Mouse (Mus musculus) midbrain, postnatal 0 days (tissue): Measurements from ENCODE around the gene Gm17190. TPM values are rescaled to one million over a fixed set of nuclear protein-coding genes. Genes with fewer than 3 reads are reported as not detected.
"Not testable (repeated sequence)": the region's sequence is repeated elsewhere in the genome, so short reads cannot be mapped to it uniquely, and the experiment has no call there.

Experiments used
- ATAC-seq: fragments of 200-750 bp; cut with Nextera tagmentation; 2 replicates; pipeline ENCODE4 v1.8.0; 2017; ENCODE audit warnings: moderate number of reproducible peaks, mild to moderate bottlenecking, moderate TSS enrichment, moderate library complexity; ENCODE audit not compliant: low FRiP score
- DNase-seq: peaks from one replicate; pipeline ENCODE4 v3.0.0-alpha.2; 2015; ENCODE audit warnings: low spot score
- H3K27ac ChIP-seq: fragments of 300-500 bp; sonication (generic); 2 replicates; pipeline ENCODE4 v1.5.1; 2014; ENCODE audit warnings: low read depth, mild to moderate bottlenecking, low read length, mixed read lengths
- H3K27me3 ChIP-seq: fragments of 300-500 bp; sonication (generic); 2 replicates; pipeline ENCODE4 v1.6.1; 2014; ENCODE audit warnings: low read length, control low read depth, mixed read lengths; ENCODE audit not compliant: insufficient read depth
- H3K36me3 ChIP-seq: fragments of 300-500 bp; sonication (generic); 2 replicates; pipeline ENCODE4 v1.6.1; 2014; ENCODE audit warnings: low read length, control low read depth, mixed read lengths; ENCODE audit not compliant: insufficient read depth
- H3K4me1 ChIP-seq: fragments of 300-500 bp; sonication (generic); 2 replicates; pipeline ENCODE4 v1.6.1; 2014; ENCODE audit warnings: mild to moderate bottlenecking, control low read depth, antibody characterized with exemption, low read length, mixed read lengths; ENCODE audit not compliant: insufficient read depth
- H3K4me2 ChIP-seq: fragments of 300-500 bp; sonication (generic); 2 replicates; pipeline ENCODE4 v1.6.1; 2014; ENCODE audit warnings: low read depth, mild to moderate bottlenecking, low read length, mixed read lengths; ENCODE audit not compliant: poor library complexity, severe bottlenecking
- H3K4me3 ChIP-seq: fragments of 300-500 bp; sonication (generic); 2 replicates; pipeline ENCODE4 v1.5.1; 2014; ENCODE audit warnings: low read depth, mild to moderate bottlenecking, low read length, moderate library complexity
- H3K9ac ChIP-seq: fragments of 300-500 bp; sonication (generic); replicated peaks from 2 replicates; pipeline ENCODE4 v1.6.1; 2014; ENCODE audit warnings: mild to moderate bottlenecking, low read length, moderate library complexity, mixed read lengths; ENCODE audit not compliant: poor library complexity, severe bottlenecking
- H3K9me3 ChIP-seq: fragments of 300-500 bp; sonication (generic); 2 replicates; pipeline ENCODE4 v1.6.1; 2016; ENCODE audit warnings: low read length, control low read depth
- CTCF ChIP-seq: IDR thresholded peaks from 2 replicates; pipeline ENCODE4 v1.5.1; 2016; ENCODE audit warnings: antibody characterized with exemption, mild to moderate bottlenecking
- WGBS: fragments of 180-500 bp; shearing (Covaris S2); extraction: QIAGEN DNeasy Blood & Tissue Kit; methylation state at CpG from one replicate; pipeline ENCODE4 v1.1.7; 2014; 5-methylcytosine and 5-hydroxymethylcytosine counted together
- polyA plus RNA-seq: library from polyadenylated mRNA; unstranded; fragments of >200 nt; fragmentation: Nextera tagmentation; extraction: Ambion mirVana; gene quantifications from 2 replicates; pipeline ENCODE4 v1.2.1, GENCODE M21; 2015
- total RNA-seq: library from RNA; depleted of rRNA; stranded (reverse); fragments of >200 nt; gene quantifications from 2 replicates; pipeline ENCODE4 v1.2.3, GENCODE M21; 2014; rRNA removed

Gm17190 gene
- not detected in 2 replicates for total RNA-seq
- not detected in 2 replicates for polyA plus RNA-seq

GRCm38 (mm10) chr13:96081754-96082153 lies at the start of gene Gm17190:
TSS of gene Gm17190 (plus strand) at chr13:96082054.
- not testable (repeated sequence) for H3K27ac ChIP-seq, DNase-seq, H3K9ac ChIP-seq, ATAC-seq, H3K4me1 ChIP-seq, H3K4me2 ChIP-seq, H3K9me3 ChIP-seq, H3K36me3 ChIP-seq, H3K27me3 ChIP-seq, H3K4me3 ChIP-seq
- WGBS = 94% methylated on average over 1 of the region's 1 CpGs

GRCm38 (mm10) chr13:96039536-96039935 lies 42.3 kb upstream of the Gm17190 start:
- Histone ChIP-seq H3K36me3 (no peaks in the 10 kb centered on the region), H3K4me1 (no peaks in the 10 kb centered on the region), H3K27ac (no peak overlapping the region), H3K9me3 (no peaks in the 10 kb centered on the region), H3K9ac (no peak overlapping the region), H3K27me3 (no peaks in the 10 kb centered on the region), H3K4me2 (no peak overlapping the region), H3K4me3 (no peak overlapping the region)
- 87% methylated on average over 1 of the region's 1 CpGs for WGBS
- DNase-seq = no peak
- ATAC-seq = no peak
- no peak for TF ChIP-seq CTCF

GRCm38 (mm10) chr13:96040275-96041042 lies 41.4 kb upstream of the Gm17190 start:
- Histone ChIP-seq H3K9ac (no peak overlapping the region), H3K4me1 (no peaks in the 10 kb centered on the region), H3K36me3 (no peaks in the 10 kb centered on the region), H3K4me2 (no peak overlapping the region), H3K27ac (no peak overlapping the region), H3K27me3 (no peaks in the 10 kb centered on the region), H3K4me3 (no peak overlapping the region), H3K9me3 (no peaks in the 10 kb centered on the region)
- TF ChIP-seq CTCF = no peak
- no peak for ATAC-seq
- WGBS = 86% methylated on average over 11 of the region's 11 CpGs
- no peak for DNase-seq

- H3K9me3 ChIP-seq = no peaks in the 10 kb centered on the region
- WGBS = 41% methylated on average over 5 of the region's 5 CpGs
- no peak for TF ChIP-seq CTCF
- ATAC-seq = no peak
- no peak overlapping the region for H3K27ac ChIP-seq
- H3K27me3 ChIP-seq = no peaks in the 10 kb centered on the region
- peak; percentile 39 for DNase-seq
- no peak overlapping the region for H3K9ac ChIP-seq
- H3K4me1 ChIP-seq = no peaks in the 10 kb centered on the region
- H3K4me2 ChIP-seq = no peak overlapping the region
- H3K36me3 ChIP-seq = no peaks in the 10 kb centered on the region
- H3K4me3 ChIP-seq = no peak overlapping the region
Observed at GRCm38 (mm10) chr13:96045396-96045795, 36.5 kb upstream of the Gm17190 start.

GRCm38 (mm10) chr13:96052755-96053154 lies 29.1 kb upstream of the Gm17190 start:
- no peak overlapping the region for H3K9ac ChIP-seq
- DNase-seq = no peak
- H3K9me3 ChIP-seq = no peaks in the 10 kb centered on the region
- no peaks in the 10 kb centered on the region for H3K27me3 ChIP-seq
- no peak overlapping the region for H3K4me2 ChIP-seq
- no peak for TF ChIP-seq CTCF
- H3K4me1 ChIP-seq = no peaks in the 10 kb centered on the region
- no peak overlapping the region for H3K4me3 ChIP-seq
- no peak overlapping the region for H3K27ac ChIP-seq
- 89% methylated on average over 3 of the region's 3 CpGs for WGBS
- H3K36me3 ChIP-seq = no peaks in the 10 kb centered on the region
- ATAC-seq = no peak

- H3K4me1 ChIP-seq = no peaks in the 10 kb centered on the region
- H3K9me3 ChIP-seq = no peaks in the 10 kb centered on the region
- 48% methylated on average over 8 of the region's 8 CpGs for WGBS
- no peak overlapping the region for H3K4me3 ChIP-seq
- H3K4me2 ChIP-seq = no peak overlapping the region
- H3K36me3 ChIP-seq = no peaks in the 10 kb centered on the region
- ATAC-seq (no peak), DNase-seq (peak; percentile 34)
- no peak for TF ChIP-seq CTCF
- no peak overlapping the region for H3K9ac ChIP-seq
- no peak overlapping the region for H3K27ac ChIP-seq
- H3K27me3 ChIP-seq = no peaks in the 10 kb centered on the region
Observed at GRCm38 (mm10) chr13:96073555-96073954, 8.3 kb upstream of the Gm17190 start.

GRCm38 (mm10) chr13:96081276-96081675 lies 578 bp upstream of the Gm17190 start, which contains the start of gene Gm20075:
TSS of gene Gm20075 (minus strand) at chr13:96081376.
- WGBS = 86% methylated on average over 3 of the region's 3 CpGs
- H3K27ac ChIP-seq, H3K9me3 ChIP-seq, H3K4me1 ChIP-seq, DNase-seq, H3K27me3 ChIP-seq, H3K4me3 ChIP-seq, H3K4me2 ChIP-seq, H3K36me3 ChIP-seq, ATAC-seq, H3K9ac ChIP-seq: not testable (repeated sequence)
